Mouse (Mus musculus): ENCODE measurements around the gene Scoc.

- TF ChIP-seq MAX (IDR thresholded peaks at IDR 0.05; ENCODE audit: low read length) = no peak
- TF ChIP-seq POLR2A (IDR thresholded peaks at IDR 0.05; ENCODE audit: low read depth, low read length) = no peak
These were observed 35.0 kb downstream of the Scoc start for GRCm38 (mm10) chr8:83423032-83423825.

Data from CH12.LX (cell line).